Mouse (Mus musculus) liver, postnatal 0 days (tissue): ENCODE data around the gene Elovl3.

Source experiments
- CTCF ChIP-seq: sonication (generic); IDR thresholded peaks from 2 replicates; pipeline ENCODE4 v1.5.1; 2016; ENCODE audit warnings: antibody characterized with exemption, low read depth
- EP300 ChIP-seq: IDR thresholded peaks from 2 replicates; pipeline ENCODE4 v1.6.1; 2016; ENCODE audit warnings: antibody characterized with exemption, low read depth, mild to moderate bottlenecking

DNA sequence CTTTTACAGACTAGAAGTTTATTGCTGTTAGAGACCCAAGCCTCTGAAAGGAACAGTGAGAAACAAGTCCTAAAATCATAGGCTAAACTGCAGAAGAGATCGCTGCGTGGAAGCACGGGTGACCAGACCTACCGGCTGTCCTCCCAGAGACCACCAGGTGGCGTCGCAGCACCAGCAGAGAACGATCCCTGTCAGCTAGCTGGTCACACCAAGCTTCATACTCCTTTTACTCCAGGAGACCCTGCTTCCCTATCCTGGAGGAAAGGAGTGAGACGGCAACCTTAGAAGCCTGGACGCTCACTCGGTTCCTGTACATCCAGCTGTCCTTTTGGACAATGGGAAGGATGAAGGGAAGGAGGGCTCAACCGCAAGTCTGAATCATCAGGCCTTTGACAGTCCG lies 3.6 kb downstream of the Elovl3 start:
- TF ChIP-seq EP300 (no peak), CTCF (peak; percentile 98)
